Mouse (Mus musculus): Measurements from ENCODE around the gene Sde2.
"Not testable (repeated sequence)": the region's sequence is repeated elsewhere in the genome, so short reads cannot be mapped to it uniquely, and the experiment has no call there.

The Sde2 gene

DNA sequence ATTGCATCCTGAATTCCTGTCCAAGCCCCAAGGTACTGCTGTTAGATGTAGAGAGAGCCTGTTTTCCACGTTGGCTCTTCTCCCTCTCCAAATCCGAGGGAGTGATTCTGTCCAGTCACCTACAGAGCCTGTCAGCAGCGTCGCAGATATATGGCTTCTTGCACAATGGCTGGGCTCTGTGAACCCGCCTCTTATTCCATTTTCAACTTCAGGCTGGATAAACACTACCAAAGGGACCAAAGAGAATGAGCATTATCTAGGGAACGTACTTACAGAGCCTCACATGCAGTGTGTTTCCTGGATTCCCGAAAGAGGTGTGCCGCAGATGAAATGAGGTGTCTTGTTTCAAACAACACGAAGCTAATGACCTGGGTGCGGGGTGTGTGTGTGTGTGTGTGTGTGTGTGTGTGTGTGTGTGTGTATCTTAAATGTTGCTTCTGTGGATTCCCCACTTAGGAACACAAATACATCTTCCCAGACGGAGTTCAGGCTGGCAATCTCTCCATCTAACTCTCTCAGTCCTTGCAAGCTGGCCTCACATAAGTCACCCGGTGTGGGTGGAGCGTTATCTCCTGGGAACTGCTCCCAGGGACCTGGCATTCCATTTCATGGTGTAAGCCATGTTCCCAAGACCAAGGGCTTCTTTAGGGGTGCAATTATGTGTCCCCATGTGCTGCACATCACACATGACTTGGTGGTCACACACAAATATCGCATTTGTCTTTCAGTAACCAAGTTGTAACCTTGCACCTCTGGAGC lies 20.2 kb upstream of the Sde2 start:
- no peak for ATAC-seq (ENCODE audit: insufficient number of reproducible peaks, low FRiP score, low TSS enrichment)

DNA sequence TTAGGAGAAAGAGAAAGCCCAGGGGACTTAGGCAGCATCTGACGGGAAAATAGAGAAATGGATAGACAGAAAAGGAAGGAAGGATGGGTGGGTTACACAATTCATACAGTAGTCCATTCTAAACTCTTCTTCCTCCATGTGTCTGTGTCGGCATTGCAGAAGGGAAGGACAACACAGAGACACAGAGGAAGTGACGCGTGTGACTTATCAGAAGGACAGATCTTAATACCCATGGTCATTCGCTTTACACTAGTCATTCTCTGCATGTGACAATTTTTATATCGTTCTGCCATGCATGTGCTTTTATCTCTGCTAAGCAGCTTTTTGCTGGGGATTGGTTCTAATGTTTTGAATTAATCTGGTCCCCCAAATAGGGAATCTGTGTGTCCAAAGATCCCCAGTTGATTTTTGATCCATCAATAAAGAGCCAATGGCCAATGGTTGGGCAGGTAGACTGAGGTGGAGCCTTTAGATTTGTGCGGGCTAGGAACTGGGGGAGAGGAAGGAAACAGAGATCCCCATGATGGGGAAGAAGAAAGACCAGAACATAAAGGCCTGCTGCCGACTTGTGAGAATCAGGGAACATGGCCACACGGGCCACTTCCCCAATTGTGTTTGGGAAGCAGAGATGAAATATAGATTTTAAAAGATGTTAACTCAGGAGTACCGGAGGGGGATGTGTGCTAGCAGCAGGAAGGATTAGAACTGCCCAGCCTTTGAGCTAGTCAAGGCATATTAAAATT lies 15.5 kb upstream of the Sde2 start:
- ATAC-seq (ENCODE audit: insufficient number of reproducible peaks, low FRiP score, low TSS enrichment), result no peak

GRCm38 (mm10) chr1:180836467-180836866 lies 14.5 kb upstream of the Sde2 start:
- not testable (repeated sequence) for ATAC-seq (ENCODE audit: insufficient number of reproducible peaks, low FRiP score, low TSS enrichment)

DNA sequence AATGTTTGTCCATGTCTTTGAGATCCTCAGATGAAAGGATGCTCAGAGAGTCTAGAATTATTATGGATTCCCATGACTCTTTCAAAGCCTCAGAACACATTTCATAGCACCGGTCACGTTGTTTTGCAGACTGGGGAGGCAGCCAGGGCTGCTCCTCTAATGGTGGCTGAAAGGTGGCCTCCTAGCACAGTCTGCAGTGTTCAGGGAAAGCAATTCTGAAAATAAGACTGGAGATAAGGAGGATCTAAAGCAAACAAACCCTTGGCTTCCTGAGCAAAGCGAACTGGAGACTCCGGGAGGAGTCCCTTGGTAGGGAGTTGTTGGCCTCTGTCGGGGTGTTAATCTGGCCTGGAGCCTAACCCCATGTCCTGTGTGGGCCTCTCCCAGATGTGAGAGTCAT lies 13.7 kb upstream of the Sde2 start:
- ATAC-seq (ENCODE audit: insufficient number of reproducible peaks, low FRiP score, low TSS enrichment), result no peak

DNA sequence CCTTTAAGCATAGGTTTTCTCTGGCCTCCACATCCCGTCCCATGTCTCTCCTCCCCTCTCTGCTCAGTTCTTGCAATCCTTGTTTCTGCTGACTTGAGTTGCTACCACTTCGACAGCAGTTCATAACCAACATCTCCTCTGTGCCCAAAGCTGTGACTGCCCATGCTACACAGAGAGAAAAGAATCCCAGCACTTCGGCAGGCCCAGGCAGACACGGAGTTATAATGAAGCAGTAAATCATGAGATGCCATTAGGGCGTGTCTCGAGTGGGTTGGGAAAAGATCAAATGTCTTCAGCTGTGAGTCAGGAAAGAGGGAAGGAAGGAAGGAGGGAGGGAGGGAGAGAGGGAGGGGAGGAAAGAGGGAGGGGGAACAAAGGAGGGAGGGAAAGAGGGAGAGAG lies 12.9 kb upstream of the Sde2 start:
- no peak for ATAC-seq (ENCODE audit: insufficient number of reproducible peaks, low FRiP score, low TSS enrichment)

- no peak for ATAC-seq (ENCODE audit: insufficient number of reproducible peaks, low FRiP score, low TSS enrichment)
These were observed 11.6 kb upstream of the Sde2 start for GRCm38 (mm10) chr1:180839201-180839910.

GRCm38 (mm10) chr1:180841561-180842300 lies 9.2 kb upstream of the Sde2 start:
- no peak for ATAC-seq (ENCODE audit: insufficient number of reproducible peaks, low FRiP score, low TSS enrichment)

DNA sequence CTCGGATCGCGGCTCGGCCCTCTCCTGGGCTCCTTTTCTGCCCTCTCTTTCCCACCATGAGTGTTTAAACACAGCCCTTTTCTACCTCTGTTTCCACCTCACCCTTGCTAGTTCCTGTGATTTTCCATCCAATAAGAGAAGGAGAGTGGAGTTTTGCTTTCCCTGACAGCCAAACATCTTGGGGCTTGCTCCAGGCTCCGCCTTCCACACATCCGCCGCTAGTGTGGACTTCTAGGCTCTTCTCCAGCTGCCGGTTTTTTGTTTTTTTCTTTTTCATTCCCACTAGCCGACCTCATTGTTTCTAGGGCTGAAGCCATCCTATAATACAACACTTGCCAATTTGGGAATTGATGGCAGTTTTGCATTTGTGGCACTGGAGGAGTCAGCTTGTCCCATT lies 2.8 kb upstream of the Sde2 start:
- ATAC-seq (ENCODE audit: insufficient number of reproducible peaks, low FRiP score, low TSS enrichment), result peak; percentile 33

GRCm38 (mm10) chr1:180848511-180849241 lies 2.3 kb upstream of the Sde2 start:
- no peak for ATAC-seq (ENCODE audit: insufficient number of reproducible peaks, low FRiP score, low TSS enrichment)

DNA sequence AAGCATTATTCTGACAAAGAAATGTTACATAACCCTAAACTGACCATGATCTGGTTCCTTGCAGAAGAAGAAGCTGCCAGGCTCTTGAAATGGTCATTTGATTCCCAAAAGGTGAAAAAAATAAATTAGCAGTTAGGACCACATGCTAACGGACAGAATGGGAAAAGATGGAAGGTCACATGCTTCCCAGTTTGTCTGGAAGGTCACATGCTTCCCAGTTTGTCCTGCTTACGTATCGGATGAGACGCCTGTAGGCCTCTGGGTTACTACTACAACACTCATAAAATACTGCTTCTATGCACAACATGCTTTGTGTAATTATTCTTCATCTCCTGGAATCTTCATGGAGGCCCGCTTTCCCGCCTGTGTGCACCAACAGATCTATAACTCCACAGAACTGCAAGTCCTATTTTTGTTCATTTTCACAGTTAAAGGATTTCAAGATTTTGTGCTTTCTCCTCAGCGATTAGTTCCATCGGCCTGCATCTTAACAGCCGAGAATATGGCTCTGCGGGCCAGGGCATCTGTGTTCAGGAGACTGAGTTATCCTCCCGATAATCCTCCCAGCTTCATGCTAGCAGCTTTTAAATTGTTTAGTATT lies 1.1 kb upstream of the Sde2 start:
- ATAC-seq (ENCODE audit: insufficient number of reproducible peaks, low FRiP score, low TSS enrichment), result no peak

DNA sequence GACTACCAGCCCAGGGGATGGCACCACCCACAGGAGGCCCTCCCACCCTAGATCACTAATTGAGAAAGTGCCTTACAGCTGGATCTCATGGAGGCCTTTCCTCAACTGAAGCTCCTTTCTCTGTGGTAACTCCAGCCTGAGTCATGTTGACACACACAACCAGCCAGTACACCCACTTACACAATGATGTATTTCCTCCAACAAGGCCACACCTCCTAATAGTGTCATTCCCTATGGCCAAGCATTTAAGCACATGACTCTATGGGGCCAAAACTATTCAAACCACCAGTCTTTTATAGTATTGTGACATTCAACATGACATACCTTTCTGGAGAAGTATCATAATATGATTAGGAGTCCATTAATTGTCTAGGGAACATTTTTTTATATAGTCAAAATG lies 7.8 kb downstream of the Sde2 start:
- ATAC-seq (ENCODE audit: insufficient number of reproducible peaks, low FRiP score, low TSS enrichment), result no peak

GRCm38 (mm10) chr1:180860030-180860429 lies 9.1 kb downstream of the Sde2 start:
- no peak for ATAC-seq (ENCODE audit: insufficient number of reproducible peaks, low FRiP score, low TSS enrichment)

DNA sequence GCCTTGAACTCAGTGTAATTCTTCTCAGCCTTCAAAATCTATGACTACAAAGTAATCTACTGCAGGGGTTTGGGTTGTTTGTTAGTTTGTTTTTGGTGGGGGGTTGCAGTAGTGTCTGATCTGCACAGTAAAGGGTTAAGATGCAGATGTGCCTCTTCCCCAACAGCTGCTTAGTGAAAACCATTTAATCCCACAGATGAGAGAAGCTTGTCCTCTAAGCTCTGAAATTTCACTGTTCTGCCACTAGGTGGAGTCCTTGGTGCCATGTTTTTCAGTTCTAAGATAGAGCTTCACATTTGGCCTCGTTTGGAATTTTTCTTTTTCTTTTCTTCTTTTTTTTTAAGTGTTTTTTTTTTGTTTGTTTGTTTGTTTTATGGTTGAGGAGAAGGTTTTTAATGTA lies 12.7 kb downstream of the Sde2 start:
- no peak for ATAC-seq (ENCODE audit: insufficient number of reproducible peaks, low FRiP score, low TSS enrichment)

GRCm38 (mm10) chr1:180866001-180866400 lies 15.1 kb downstream of the Sde2 start:
- ATAC-seq (ENCODE audit: insufficient number of reproducible peaks, low FRiP score, low TSS enrichment), result no peak

DNA sequence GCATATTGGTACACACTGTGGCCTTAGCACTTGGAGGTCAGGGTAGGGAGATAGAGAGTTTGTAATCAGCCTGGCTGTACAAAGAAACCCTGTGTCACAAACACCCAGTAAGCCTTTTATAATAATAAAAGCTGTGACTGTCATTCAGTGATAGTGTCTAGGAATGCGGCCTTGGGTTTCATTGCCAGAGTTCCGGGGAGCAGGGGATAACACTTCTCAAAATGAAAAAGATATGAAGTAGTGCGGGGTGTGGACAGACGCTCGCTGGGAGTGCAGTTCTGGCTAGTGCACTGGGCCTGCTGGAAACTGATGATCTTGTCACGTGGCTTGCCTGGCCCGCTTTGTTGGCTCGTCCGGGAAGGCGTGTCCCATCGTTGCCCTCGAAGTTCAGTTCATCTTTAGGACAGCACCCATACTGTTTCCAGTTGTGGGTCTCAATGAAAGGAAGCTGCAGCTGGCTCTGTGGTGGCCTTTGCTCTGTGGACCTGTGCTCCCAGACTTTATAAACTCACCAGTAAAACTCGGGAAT lies 19.3 kb downstream of the Sde2 start:
- no peak for ATAC-seq (ENCODE audit: insufficient number of reproducible peaks, low FRiP score, low TSS enrichment)

- ATAC-seq (ENCODE audit: insufficient number of reproducible peaks, low FRiP score, low TSS enrichment), result peak; percentile 66; the same call in 1 of the 2 replicates
These were observed 23.0 kb downstream of the Sde2 start for GRCm38 (mm10) chr1:180873861-180874484.

- ATAC-seq (ENCODE audit: insufficient number of reproducible peaks, low FRiP score, low TSS enrichment), result no peak
These were observed 23.7 kb downstream of the Sde2 start for GRCm38 (mm10) chr1:180874615-180875014.

DNA sequence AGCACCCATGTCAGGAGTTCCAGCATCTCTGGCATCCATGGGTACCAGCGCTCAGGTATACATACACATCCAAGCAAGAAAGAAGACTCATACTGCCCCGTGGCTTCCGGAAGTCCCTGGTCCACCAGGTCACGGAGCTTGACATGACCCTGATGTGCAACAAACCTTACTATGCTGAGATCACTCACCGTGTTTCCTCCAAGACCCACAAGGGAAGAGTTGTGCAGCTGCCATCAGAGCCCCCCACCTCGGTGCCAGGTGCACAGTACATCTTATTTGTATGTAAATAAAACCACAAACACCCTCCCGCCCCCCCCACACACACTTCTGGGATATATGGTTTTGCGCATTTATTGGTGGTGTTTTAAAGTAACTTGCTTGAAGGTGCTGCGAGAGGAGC lies 24.2 kb downstream of the Sde2 start:
- no peak for ATAC-seq (ENCODE audit: insufficient number of reproducible peaks, low FRiP score, low TSS enrichment)

GRCm38 (mm10) chr1:180877466-180877865 lies 26.5 kb downstream of the Sde2 start:
- no peak for ATAC-seq (ENCODE audit: insufficient number of reproducible peaks, low FRiP score, low TSS enrichment)

Measured in cerebellum, adult (tissue).